Mouse (Mus musculus) skeletal muscle tissue, adult 2 months (tissue): ENCODE measurements around the gene Gm21409.
"Not testable (repeated sequence)": the region's sequence is repeated elsewhere in the genome, so short reads cannot be mapped to it uniquely, and the experiment has no call there.

ENCODE experiments used
- DNase-seq: peaks from one replicate; pipeline ENCODE4 v3.0.0-alpha.2; 2012; ENCODE audit warnings: low read depth, low spot score

Gm21409 gene

DNA sequence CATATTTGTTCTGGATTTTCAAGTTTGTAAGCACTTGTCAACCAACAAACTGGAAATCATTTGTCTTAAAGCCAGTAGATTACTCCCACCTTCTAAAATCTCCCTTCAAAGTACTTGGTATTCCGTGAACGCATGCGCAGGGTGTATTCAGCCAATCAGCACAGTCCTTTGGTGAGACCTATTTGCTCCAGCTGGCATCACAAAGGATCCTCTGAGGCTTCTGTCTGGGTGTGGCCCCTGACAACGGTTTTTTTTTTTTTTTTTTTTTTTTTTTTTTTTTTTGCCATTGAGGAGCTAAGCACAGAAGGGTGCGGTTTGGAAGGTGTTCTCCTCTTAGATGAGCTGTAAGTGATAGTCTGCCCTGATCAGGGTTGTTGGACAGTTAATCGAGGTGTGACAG lies at the start of gene Gm21409:
TSS of gene Gm21409 (plus strand) at position 301 of the 400 bp plus-strand sequence.
- DNase-seq = not testable (repeated sequence)
